Mouse (Mus musculus) kidney, adult 2 months (tissue): ENCODE measurements around the gene Zbtb20.

Experiments
- CTCF ChIP-seq: fragments of 200-500 bp; conservative IDR thresholded peaks from 2 replicates; pipeline ENCODE4 v1.5.1; 2011; ENCODE audit warnings: low read depth, mild to moderate bottlenecking, control low read depth, low read length, moderate library complexity, mixed read lengths; ENCODE audit not compliant: insufficient read depth, insufficient read length
- POLR2A ChIP-seq: fragments of 200-500 bp; IDR thresholded peaks from one replicate; pipeline ENCODE4 v1.6.1; 2011; ENCODE audit warnings: low read depth, low read length, control low read depth

GRCm38 (mm10) chr16:43575507-43575906, 699.8 kb downstream of the Zbtb20 start:
- no peak for TF ChIP-seq POLR2A
- TF ChIP-seq CTCF, result no peak
